Mouse (Mus musculus): ENCODE results near the gene Ip6k1.

- TF ChIP-seq CTCF (IDR thresholded peaks at IDR 0.05 in 2 of 3, conservative IDR thresholded peaks at IDR 0.05 in 1 of 3; ENCODE audit: control insufficient read depth in 1 of 3, insufficient read depth in 1 of 3, low read depth in 2 of 3, low read length in 3 of 3, poor library complexity in 1 of 3, severe bottlenecking in 1 of 3) (no peak), MXI1 (IDR thresholded peaks at IDR 0.05; ENCODE audit: low read depth, low read length) (no peak), POLR2AphosphoS2 (IDR thresholded peaks at IDR 0.05; ENCODE audit: low read length) (no peak), MAFK (IDR thresholded peaks at IDR 0.05; ENCODE audit: borderline replicate concordance, low read depth, low read length) (no peak), POLR2AphosphoS5 (IDR thresholded peaks at IDR 0.05; ENCODE audit: borderline replicate concordance, low read depth, low read length) (no peak), JUND (IDR thresholded peaks at IDR 0.05; ENCODE audit: low read depth, low read length) (no peak), MYB (IDR thresholded peaks at IDR 0.05; ENCODE audit: low read depth, low read length) (no peak), RAD21 (IDR thresholded peaks at IDR 0.05; ENCODE audit: low read depth, low read length) (no peak), ELF1 (IDR thresholded peaks at IDR 0.05; ENCODE audit: low read depth, low read length) (no peak), GATA1 (IDR thresholded peaks at IDR 0.05; ENCODE audit: low read depth, low read length) (no peak)
Observed at GRCm38 (mm10) chr9:108020741-108021140, 18.4 kb downstream of the Ip6k1 start.

Data from MEL (cell line).